Mouse (Mus musculus): Measurements from ENCODE around the gene Kcne2. TPM values are rescaled to one million over a fixed set of nuclear protein-coding genes. Genes with fewer than 3 reads are reported as not detected.
A peak's percentile ranks its signal among the peaks of the same experiment; 100 is the strongest.

The Kcne2 gene
- polyA plus RNA-seq, 1 experiment = not detected

DNA sequence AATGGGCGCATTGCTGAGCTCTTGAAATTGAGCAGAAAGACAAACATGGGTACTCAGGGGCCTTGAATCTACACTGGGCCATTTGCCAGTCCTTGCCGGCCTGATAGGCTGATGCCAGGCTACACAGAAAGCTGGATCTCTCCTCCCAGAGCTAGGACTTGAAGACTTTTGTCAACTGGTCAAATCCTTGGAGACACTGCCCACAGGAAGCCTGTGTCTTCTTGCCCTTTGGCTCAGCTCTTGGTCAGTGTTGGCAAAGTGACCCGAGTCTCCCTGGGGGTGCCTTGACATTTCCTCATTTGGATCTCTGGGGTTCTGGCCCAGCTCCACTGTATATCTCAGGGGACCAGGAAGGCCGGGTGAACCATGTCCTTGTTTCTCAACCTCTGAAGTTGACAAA, 16.7 kb upstream of the Kcne2 start:
- 75% methylated on average over 4 of the region's 4 CpGs for WGBS
- Histone ChIP-seq H3K4me1 (ENCODE audit: control insufficient read depth, insufficient read depth, low read length) (no peaks in the 10 kb centered on the region), H3K4me3 (replicated peaks; ENCODE audit: control insufficient read depth, low read depth, low read length) (no peak overlapping the region), H3K27ac (ENCODE audit: control insufficient read depth, insufficient read depth, low read depth, low read length, poor library complexity) (no peak overlapping the region)
- TF ChIP-seq POLR2A (IDR thresholded peaks at IDR 0.05; ENCODE audit: borderline replicate concordance, control insufficient read depth, low read depth, low read length) (no peak), CTCF (IDR thresholded peaks at IDR 0.05; ENCODE audit: control insufficient read depth, insufficient read depth, low read length) (no peak)

DNA sequence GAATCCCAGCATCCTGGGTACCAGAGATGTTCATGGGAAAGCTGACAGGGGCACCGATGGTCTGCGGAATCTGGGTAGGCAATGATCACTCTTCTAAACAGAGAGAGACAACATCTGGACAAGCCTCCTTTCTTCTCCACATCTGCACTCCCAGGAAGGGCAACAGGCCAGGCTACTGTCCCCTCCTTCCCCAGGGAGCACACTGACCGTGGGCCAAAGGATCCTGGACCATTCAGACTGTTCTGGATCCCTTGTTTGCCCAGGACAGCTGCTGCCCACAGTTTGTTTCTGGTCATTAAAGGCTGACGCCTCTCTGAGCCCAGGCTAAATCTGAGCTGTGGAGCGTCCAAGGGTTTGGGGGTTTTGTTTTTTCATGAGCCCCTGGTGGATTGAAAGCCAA, 9.5 kb upstream of the Kcne2 start:
- no peak overlapping the region for H3K27ac ChIP-seq (ENCODE audit: control insufficient read depth, insufficient read depth, low read depth, low read length, poor library complexity)
- 72% methylated on average over 5 of the region's 5 CpGs for WGBS
- H3K4me3 ChIP-seq (replicated peaks; ENCODE audit: control insufficient read depth, low read depth, low read length) = no peak overlapping the region
- H3K4me1 ChIP-seq (ENCODE audit: control insufficient read depth, insufficient read depth, low read length) = no peaks in the 10 kb centered on the region
- TF ChIP-seq CTCF (IDR thresholded peaks at IDR 0.05; ENCODE audit: control insufficient read depth, insufficient read depth, low read length) (no peak), POLR2A (IDR thresholded peaks at IDR 0.05; ENCODE audit: borderline replicate concordance, control insufficient read depth, low read depth, low read length) (no peak)

DNA sequence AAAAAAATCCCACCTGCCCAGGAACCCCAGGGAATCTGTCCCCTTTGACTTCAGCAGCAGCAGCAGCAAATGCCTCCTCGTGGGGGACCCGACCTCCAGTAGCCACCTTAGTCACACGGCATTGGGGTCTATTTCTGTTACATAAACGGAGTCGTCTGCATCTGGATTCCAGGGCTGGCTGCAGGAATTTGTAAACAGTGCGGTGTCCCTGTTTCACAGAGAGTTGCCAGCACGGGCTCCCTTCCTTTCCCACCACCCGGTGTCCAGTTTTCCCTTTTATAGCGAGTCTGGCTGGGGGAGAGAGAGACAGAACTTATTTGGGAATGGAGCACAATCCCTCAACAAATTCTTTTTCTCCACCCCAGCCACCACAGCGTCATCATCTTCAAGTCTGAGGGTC, 7.1 kb upstream of the Kcne2 start:
- no peak overlapping the region for H3K4me3 ChIP-seq (replicated peaks; ENCODE audit: control insufficient read depth, low read depth, low read length)
- no peaks in the 10 kb centered on the region for H3K4me1 ChIP-seq (ENCODE audit: control insufficient read depth, insufficient read depth, low read length)
- H3K27ac ChIP-seq (ENCODE audit: control insufficient read depth, insufficient read depth, low read depth, low read length, poor library complexity) = no peak overlapping the region
- WGBS = 46% methylated on average over 10 of the region's 10 CpGs
- no peak for TF ChIP-seq CTCF (IDR thresholded peaks at IDR 0.05; ENCODE audit: control insufficient read depth, insufficient read depth, low read length)
- TF ChIP-seq POLR2A (IDR thresholded peaks at IDR 0.05; ENCODE audit: borderline replicate concordance, control insufficient read depth, low read depth, low read length) = no peak

DNA sequence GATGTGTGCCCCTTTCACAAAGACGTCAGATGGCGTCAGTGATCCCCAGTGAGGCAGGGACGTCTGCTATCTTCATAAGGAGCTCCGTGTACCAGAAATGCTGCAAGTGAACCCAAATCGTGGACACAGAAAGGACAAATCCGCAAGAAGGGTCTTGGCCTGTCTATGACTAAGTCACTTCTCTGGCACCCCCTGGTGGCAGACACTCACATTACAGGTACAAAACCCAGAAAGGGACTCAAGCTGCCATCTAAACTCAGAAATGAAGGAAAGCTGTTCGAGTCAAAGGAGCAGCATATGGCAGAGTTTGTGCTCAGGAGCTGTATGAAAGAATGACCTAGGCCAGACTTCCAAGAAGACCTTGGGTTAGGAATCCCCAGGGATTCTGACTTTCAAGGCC, 5.6 kb upstream of the Kcne2 start:
- no peak overlapping the region for H3K27ac ChIP-seq (ENCODE audit: control insufficient read depth, insufficient read depth, low read depth, low read length, poor library complexity)
- 11% methylated on average over 7 of the region's 7 CpGs for WGBS
- no peaks in the 10 kb centered on the region for H3K4me1 ChIP-seq (ENCODE audit: control insufficient read depth, insufficient read depth, low read length)
- H3K4me3 ChIP-seq (replicated peaks; ENCODE audit: control insufficient read depth, low read depth, low read length) = no peak overlapping the region
- TF ChIP-seq POLR2A (IDR thresholded peaks at IDR 0.05; ENCODE audit: borderline replicate concordance, control insufficient read depth, low read depth, low read length) (no peak), CTCF (IDR thresholded peaks at IDR 0.05; ENCODE audit: control insufficient read depth, insufficient read depth, low read length) (peak; percentile 74)

DNA sequence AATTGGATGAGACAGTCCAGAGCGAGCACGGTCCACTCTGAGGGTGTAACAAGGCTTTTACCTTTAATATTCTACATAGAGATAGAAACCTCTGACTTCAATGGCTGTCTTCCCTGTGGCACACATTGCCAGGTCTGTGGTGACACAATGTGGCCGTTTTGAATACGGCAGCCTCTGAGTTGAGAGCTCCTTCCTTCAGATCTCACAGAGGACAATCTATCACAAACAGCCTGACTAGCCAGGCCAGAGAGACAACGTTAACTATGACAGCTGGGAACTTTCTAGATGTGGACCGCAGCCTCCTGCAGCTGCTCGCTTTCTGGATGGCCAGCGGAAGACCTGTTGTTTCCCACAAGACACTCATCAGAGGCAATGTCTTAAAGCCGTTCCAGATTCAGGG, 3.4 kb upstream of the Kcne2 start:
- TF ChIP-seq POLR2A (IDR thresholded peaks at IDR 0.05; ENCODE audit: borderline replicate concordance, control insufficient read depth, low read depth, low read length) = no peak
- no peak for TF ChIP-seq CTCF (IDR thresholded peaks at IDR 0.05; ENCODE audit: control insufficient read depth, insufficient read depth, low read length)
- no peak overlapping the region for H3K27ac ChIP-seq (ENCODE audit: control insufficient read depth, insufficient read depth, low read depth, low read length, poor library complexity)
- no peaks in the 10 kb centered on the region for H3K4me1 ChIP-seq (ENCODE audit: control insufficient read depth, insufficient read depth, low read length)
- WGBS = 82% methylated on average over 9 of the region's 9 CpGs
- no peak overlapping the region for H3K4me3 ChIP-seq (replicated peaks; ENCODE audit: control insufficient read depth, low read depth, low read length)

DNA sequence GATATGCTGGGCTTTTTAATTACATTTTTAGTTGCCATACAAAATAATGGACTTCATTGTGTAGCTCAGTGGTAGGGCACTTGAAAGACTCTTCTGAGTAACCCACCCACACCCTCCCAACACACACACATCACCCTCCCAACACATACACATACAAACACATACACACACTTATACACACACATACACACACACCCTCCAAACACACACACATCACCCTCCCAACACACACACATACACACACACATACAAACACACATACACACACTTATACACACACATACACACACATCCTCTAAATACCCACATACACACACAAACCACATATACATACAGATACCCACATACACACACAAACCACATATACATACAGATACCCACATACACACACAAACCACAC, 2.1 kb upstream of the Kcne2 start:
- Histone ChIP-seq H3K4me3 (replicated peaks; ENCODE audit: control insufficient read depth, low read depth, low read length) (no peak overlapping the region), H3K27ac (ENCODE audit: control insufficient read depth, insufficient read depth, low read depth, low read length, poor library complexity) (no peak overlapping the region), H3K4me1 (ENCODE audit: control insufficient read depth, insufficient read depth, low read length) (no peaks in the 10 kb centered on the region)
- TF ChIP-seq POLR2A (IDR thresholded peaks at IDR 0.05; ENCODE audit: borderline replicate concordance, control insufficient read depth, low read depth, low read length) = no peak
- no peak for TF ChIP-seq CTCF (IDR thresholded peaks at IDR 0.05; ENCODE audit: control insufficient read depth, insufficient read depth, low read length)

DNA sequence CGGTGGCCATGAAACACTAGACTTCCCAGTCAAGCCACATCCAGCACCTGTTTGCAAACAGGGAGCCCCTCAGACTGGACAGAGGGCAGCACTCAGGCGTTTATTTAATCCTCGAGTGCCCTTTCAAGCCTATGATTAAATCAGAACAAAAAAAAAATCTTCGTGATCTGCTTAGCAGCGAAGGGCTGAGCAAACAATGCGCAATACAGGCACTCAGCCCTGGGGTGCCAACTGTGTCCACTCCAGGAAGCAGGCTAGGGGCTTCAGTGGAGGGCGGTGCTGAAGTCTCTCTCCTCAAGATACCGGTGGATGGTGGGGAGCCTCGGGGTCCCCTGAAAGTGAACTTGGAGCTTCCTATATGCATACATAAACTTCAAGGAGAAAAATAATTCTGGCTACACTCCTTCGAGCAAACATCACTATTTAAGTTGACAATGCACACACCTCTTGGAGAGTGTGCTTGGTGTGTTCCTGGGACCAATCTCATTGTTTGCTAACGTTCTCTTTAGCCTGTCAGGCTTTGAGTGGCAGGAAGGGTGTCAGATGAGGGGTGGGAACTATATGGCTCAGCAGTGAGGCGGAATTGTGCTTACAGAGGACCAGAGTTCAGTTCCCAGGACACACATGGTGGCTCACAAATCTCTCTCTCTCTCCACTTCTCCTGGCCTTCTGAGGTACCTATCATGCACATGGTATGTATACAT, 2.2 kb downstream of the Kcne2 start:
- TF ChIP-seq CTCF (IDR thresholded peaks at IDR 0.05; ENCODE audit: control insufficient read depth, insufficient read depth, low read length) (no peak), POLR2A (IDR thresholded peaks at IDR 0.05; ENCODE audit: borderline replicate concordance, control insufficient read depth, low read depth, low read length) (no peak)
- no peak overlapping the region for H3K4me3 ChIP-seq (replicated peaks; ENCODE audit: control insufficient read depth, low read depth, low read length)
- H3K4me1 ChIP-seq (ENCODE audit: control insufficient read depth, insufficient read depth, low read length) = no peaks in the 10 kb centered on the region; the same call in 1 of the 2 replicates
- H3K27ac ChIP-seq (ENCODE audit: control insufficient read depth, insufficient read depth, low read depth, low read length, poor library complexity) = no peak overlapping the region
- WGBS = 62% methylated on average over 12 of the region's 12 CpGs

DNA sequence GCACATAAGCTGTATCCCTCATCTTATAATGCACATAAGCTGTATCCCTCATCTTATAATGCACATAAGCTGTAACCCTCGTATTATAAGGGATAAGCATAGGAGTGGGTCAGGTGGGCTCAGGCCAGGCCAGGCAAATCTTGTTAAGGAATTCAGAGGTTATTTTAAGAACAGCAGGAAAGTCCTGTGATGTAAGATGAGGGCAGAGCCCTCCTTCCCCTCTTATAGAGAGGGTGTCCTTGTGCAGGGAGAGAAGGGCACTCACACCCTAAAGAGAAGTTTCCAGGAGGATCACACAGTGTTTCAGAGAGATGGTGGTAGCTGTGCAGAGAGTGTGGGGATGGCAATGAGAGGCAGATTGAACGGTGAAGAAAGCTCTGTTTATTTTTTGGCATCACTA, 3.1 kb downstream of the Kcne2 start:
- no peak overlapping the region for H3K4me3 ChIP-seq (replicated peaks; ENCODE audit: control insufficient read depth, low read depth, low read length)
- no peak overlapping the region for H3K27ac ChIP-seq (ENCODE audit: control insufficient read depth, insufficient read depth, low read depth, low read length, poor library complexity)
- WGBS = 71% methylated on average over 2 of the region's 2 CpGs
- TF ChIP-seq POLR2A (IDR thresholded peaks at IDR 0.05; ENCODE audit: borderline replicate concordance, control insufficient read depth, low read depth, low read length) (no peak), CTCF (IDR thresholded peaks at IDR 0.05; ENCODE audit: control insufficient read depth, insufficient read depth, low read length) (no peak)
- no peaks in the 10 kb centered on the region; the same call in 1 of the 2 replicates for H3K4me1 ChIP-seq (ENCODE audit: control insufficient read depth, insufficient read depth, low read length)
